Mouse (Mus musculus) hindbrain, embryonic 15.5 days (tissue): ENCODE measurements at regions not wholly inside any gene's neighbourhood (a gene's known extent, or its start where the extent isn't known, plus 50 kb on each side); places are given as distances from the start of the nearest gene placed in this dataset.
"Not testable (repeated sequence)": the region's sequence is repeated elsewhere in the genome, so short reads cannot be mapped to it uniquely, and the experiment has no call there.

Source experiments
- ATAC-seq: fragments of 200-750 bp; cut with Nextera tagmentation; 2 replicates; pipeline ENCODE4 v1.8.0; 2017; ENCODE audit warnings: low read depth, moderate number of reproducible peaks, moderate TSS enrichment; ENCODE audit not compliant: low FRiP score
- H3K27ac ChIP-seq: fragments of 300-500 bp; sonication (generic); replicated peaks from 2 replicates; pipeline ENCODE4 v1.5.1; 2015; ENCODE audit warnings: mild to moderate bottlenecking, inconsistent platforms
- H3K27me3 ChIP-seq: fragments of 300-500 bp; sonication (generic); 2 replicates; pipeline ENCODE4 v1.6.1; 2015; ENCODE audit warnings: control low read depth, inconsistent platforms
- H3K36me3 ChIP-seq: fragments of 300-500 bp; sonication (generic); 2 replicates; pipeline ENCODE4 v1.6.1; 2015; ENCODE audit warnings: control low read depth, inconsistent platforms
- H3K4me1 ChIP-seq: fragments of 300-500 bp; sonication (generic); replicated peaks from 2 replicates; pipeline ENCODE4 v1.6.1; 2015; ENCODE audit warnings: control low read depth, inconsistent platforms
- H3K4me2 ChIP-seq: fragments of 300-500 bp; sonication (generic); 2 replicates; pipeline ENCODE4 v1.6.1; 2015; ENCODE audit warnings: moderate library complexity, mild to moderate bottlenecking, inconsistent platforms
- H3K4me3 ChIP-seq: fragments of 300-500 bp; sonication (generic); 2 replicates; pipeline ENCODE4 v1.5.1; 2015; ENCODE audit warnings: mild to moderate bottlenecking, inconsistent platforms
- H3K9ac ChIP-seq: fragments of 300-500 bp; sonication (generic); 2 replicates; pipeline ENCODE4 v1.6.1; 2015; ENCODE audit warnings: inconsistent platforms
- H3K9me3 ChIP-seq: fragments of 300-500 bp; sonication (generic); 2 replicates; pipeline ENCODE4 v1.6.1; 2016; ENCODE audit warnings: control low read depth, inconsistent platforms
- WGBS: fragments of 180-500 bp; shearing (Covaris S2); methylation state at CpG from one replicate; pipeline ENCODE4 v1.1.7; 2015; 5-methylcytosine and 5-hydroxymethylcytosine counted together

DNA sequence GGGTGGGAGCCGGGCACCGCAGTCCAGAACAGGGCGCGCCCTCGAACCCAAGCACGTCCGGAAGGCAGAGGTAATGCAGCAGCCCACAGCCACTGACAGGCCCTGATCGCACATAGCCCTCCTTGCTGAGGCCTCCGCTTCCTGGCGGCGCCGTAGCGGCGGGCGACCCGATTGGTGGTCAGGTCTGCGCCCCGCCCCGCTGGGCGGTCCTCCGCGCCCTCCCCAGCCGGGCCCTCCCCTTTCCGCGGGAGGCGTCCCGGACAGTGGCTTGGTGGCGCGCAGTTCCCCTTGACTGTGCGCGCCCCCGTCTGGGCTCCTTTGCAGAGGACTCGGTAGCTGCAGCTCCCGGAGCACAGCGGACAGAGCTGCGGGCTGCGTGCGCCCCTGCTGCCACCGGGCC, 375.5 kb upstream of the Asap2 start:
- H3K27ac ChIP-seq, ATAC-seq, H3K4me1 ChIP-seq, H3K9me3 ChIP-seq, H3K4me2 ChIP-seq, H3K9ac ChIP-seq, H3K27me3 ChIP-seq, H3K36me3 ChIP-seq: not testable (repeated sequence)
- WGBS, result 0% methylated on average over 26 of the region's 39 CpGs
- peak overlapping the region; percentile 40 for H3K4me3 ChIP-seq
